Mouse (Mus musculus): ENCODE measurements around the gene Bloc1s2. TPM values are rescaled to one million over a fixed set of nuclear protein-coding genes. Genes with fewer than 3 reads are reported as not detected.
A peak's percentile ranks its signal among the peaks of the same experiment; 100 is the strongest.

The Bloc1s2 gene
- polyA plus RNA-seq, 1 experiment from 2014 or later, result 108 TPM

DNA sequence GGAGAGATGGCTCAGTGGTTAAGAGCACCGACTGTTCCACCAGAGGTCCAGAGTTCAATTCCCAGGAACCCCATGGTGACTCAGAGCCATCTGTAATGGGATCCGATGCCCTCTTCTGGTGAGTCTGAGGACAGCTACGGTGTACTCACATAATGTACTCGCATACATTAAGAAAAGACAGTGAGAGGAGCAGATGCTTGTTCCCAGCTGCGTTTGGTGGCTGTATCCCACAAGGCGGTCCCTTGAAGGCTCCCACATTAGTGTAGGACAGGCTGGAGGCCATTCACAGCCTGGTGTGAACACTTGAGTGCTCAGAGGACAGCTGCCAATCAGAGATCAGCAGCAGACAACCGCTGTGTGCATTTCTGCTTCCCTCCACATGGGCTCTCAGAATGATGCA is 34.5 kb downstream of the Bloc1s2 start:
- 63% methylated on average over 7 of the region's 7 CpGs for whole genome bisulfite sequencing
- no peaks in the 10 kb centered on the region for H3K27me3 ChIP-seq (ENCODE audit: low read depth, poor library complexity, severe bottlenecking)
- H3K27ac ChIP-seq (replicated peaks), result no peak overlapping the region
- no peaks in the 10 kb centered on the region for H3K9me3 ChIP-seq (replicated peaks)
- no peak overlapping the region for H3K4me3 ChIP-seq
- peaks cover 77% of the 10 kb centered on the region for H3K36me3 ChIP-seq
- peak; percentile 44 for DNase-seq (ENCODE audit: low spot score)
- H3K4me1 ChIP-seq, result peaks cover 9% of the 10 kb centered on the region

DNA sequence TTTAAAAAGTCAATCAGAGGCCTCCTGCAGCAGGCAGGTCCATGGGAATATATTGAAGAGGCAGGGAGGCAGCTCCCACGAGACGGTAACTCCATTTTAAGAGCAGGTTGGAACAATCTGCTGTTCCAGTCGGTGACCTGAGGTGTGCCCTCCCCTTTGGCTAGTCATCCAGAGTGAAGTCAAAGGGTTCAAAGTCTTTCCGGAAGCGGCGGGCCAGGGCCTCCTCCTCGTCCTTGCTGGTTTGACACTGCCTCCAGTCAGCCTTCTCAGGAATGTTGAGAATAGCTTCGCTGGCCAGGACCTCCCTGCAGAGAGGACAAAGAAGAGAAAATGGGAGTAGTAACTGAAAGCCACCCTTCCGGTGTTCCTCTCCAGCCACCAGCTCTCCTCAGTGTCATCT is 35.9 kb downstream of the Bloc1s2 start:
- Histone ChIP-seq H3K36me3 (peaks cover 66% of the 10 kb centered on the region), H3K27ac (replicated peaks) (no peak overlapping the region), H3K4me1 (peaks cover 23% of the 10 kb centered on the region), H3K4me3 (no peak overlapping the region), H3K27me3 (ENCODE audit: low read depth, poor library complexity, severe bottlenecking) (no peaks in the 10 kb centered on the region), H3K9me3 (replicated peaks) (no peaks in the 10 kb centered on the region)
- 92% methylated on average over 9 of the region's 9 CpGs for WGBS
- DNase-seq (ENCODE audit: low spot score), result no peak

DNA sequence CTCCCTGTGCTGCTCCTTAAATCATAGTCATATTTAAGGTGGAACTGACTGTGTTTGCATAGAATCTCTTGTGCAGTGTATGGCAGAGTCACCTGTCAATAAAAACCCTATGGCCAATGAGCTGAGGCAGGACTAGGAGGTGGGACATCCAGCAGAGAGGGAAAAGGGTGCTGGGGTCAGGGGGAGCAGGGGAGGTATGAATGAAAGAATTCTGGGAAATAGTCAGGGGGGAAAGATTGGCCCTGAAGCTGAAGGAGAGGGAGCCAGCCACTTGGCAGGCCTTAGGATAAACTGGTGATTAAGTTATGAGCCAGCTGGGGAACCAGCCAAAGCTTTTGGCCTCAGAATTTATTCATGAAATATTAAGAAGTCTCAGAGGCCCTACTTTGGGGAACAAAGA is 37.2 kb downstream of the Bloc1s2 start:
- no peak for DNase-seq (ENCODE audit: low spot score)
- H3K9me3 ChIP-seq (replicated peaks), result no peaks in the 10 kb centered on the region
- H3K36me3 ChIP-seq, result peaks cover 52% of the 10 kb centered on the region
- H3K27ac ChIP-seq (replicated peaks), result no peak overlapping the region
- peaks cover 23% of the 10 kb centered on the region for H3K4me1 ChIP-seq
- no peak overlapping the region for H3K4me3 ChIP-seq
- no peaks in the 10 kb centered on the region for H3K27me3 ChIP-seq (ENCODE audit: low read depth, poor library complexity, severe bottlenecking)

DNA sequence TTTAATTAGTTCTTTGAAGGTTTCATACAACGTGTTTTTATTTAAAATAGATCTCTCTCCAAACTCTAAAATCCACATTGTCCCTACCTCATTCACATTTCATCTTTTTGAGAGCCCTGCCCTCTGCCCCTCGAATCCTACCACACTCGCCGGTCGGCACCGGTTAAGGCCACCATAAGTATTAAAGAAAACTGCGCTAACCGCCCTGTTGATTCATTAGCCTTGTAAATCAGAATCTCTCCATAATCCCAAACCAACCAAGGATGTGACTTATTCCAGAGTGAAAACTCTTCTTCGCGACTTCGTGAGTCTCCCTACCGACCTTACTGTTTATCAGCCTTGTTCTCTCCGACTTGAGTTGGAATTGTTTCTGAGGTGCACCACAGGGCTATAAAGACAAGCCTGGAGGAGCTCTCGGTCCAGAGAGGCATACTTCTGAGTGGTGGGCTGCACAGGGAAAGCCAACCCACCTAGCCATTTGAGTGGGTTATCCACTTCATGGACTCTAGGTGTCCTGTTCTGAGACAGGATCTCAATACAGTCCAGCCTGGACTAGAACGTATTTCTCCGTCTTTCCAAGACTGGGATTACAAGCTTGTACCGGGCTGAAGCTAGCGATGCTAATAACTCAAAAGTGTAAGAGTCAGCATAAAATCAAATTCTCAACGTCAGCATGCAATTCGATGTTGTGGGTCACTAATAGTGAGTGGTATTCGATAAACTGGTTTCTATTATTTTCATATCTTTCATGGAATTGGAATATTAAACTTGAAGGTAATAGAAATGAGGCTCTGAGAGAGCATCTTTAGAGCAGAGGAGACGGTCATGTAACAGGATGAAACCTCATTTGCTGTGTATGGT is 38.4 kb downstream of the Bloc1s2 start:
- no peaks in the 10 kb centered on the region for H3K27me3 ChIP-seq (ENCODE audit: low read depth, poor library complexity, severe bottlenecking)
- DNase-seq (ENCODE audit: low spot score), result no peak
- H3K27ac ChIP-seq (replicated peaks), result peak overlapping the region; percentile 95
- peaks cover 44% of the 10 kb centered on the region for H3K36me3 ChIP-seq
- WGBS, result 31% methylated on average over 22 of the region's 22 CpGs
- no peaks in the 10 kb centered on the region for H3K9me3 ChIP-seq (replicated peaks)
- H3K4me3 ChIP-seq, result peak overlapping the region; percentile 99
- peaks cover 23% of the 10 kb centered on the region for H3K4me1 ChIP-seq

DNA sequence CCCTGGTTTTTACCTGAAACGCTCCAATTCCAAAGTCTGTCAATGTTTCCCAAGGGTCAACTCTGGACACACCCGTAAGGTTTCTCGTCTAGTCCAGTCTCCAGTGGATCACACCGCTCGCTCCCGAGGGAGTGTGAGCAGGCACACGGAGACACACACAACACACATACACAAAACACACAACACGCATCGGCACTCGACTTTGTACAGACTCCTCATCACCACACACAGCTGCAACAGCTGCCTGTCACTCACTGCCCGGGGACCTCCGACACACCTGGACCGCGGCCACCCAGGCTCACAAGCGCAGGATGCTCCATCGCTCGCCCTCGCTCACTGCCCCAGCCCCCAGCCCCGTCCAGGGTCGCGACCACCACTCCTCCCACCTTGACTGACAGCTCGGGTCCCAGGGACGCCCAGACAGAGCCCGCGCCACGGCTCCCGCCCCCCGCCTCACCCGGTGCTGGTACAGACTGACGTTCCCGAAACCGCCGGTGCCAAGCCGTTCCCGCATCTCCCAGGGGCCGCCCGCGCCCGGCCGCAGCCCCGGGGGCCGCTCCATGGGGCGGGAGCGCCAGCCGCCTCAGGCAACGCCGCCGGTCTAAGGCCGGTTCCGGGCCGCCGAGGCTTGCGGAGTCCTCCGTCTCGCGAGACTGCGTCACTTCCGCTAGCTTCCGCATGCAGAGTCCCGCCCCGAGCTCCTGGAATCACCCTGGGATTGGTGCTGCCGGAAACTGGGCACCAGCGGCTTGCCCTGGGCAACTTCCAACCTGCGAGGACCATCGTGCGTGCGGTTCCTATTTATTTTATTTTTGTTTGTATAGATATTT is 39.2 kb downstream of the Bloc1s2 start, which contains the start of gene Chuk:
Gene Chuk, minus strand, starts transcription at position 650 of the 830 bp plus-strand sequence.
- peak within 1 kb of the TSS; percentile 99 for H3K4me3 ChIP-seq
- peak; percentile 97 for DNase-seq (ENCODE audit: low spot score)
- WGBS, result 2% methylated on average over 67 of the region's 67 CpGs
- H3K27me3 ChIP-seq (ENCODE audit: low read depth, poor library complexity, severe bottlenecking), result no peaks in the 10 kb centered on the region
- H3K27ac ChIP-seq (replicated peaks), result peak within 1 kb of the TSS; percentile 95
- H3K4me1 ChIP-seq, result peaks cover 23% of the 10 kb centered on the region
- H3K9me3 ChIP-seq (replicated peaks), result no peaks in the 10 kb centered on the region
- H3K36me3 ChIP-seq, result peaks cover 41% of the 10 kb centered on the region

DNA sequence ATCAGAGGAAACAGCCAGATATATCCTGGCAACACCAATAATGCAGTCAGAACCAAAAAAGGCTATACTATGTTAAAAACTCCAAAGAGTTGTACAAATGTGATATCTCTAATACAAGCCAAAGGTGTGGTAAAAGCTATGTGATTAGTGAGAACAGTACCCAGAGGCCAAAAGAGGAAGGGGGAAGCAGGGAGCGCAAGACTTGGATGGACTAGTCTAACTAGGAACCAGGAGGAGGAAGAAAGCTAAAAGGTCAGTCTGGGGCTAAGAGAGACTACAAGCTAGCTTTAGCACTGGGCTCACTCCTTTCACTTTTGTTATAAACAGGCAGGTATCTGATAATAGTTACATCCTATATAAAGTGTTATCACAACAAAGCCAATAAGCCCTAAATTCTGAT is 41.9 kb downstream of the Bloc1s2 start:
- Histone ChIP-seq H3K4me3 (no peak overlapping the region), H3K36me3 (peaks cover 37% of the 10 kb centered on the region), H3K27me3 (ENCODE audit: low read depth, poor library complexity, severe bottlenecking) (no peaks in the 10 kb centered on the region), H3K4me1 (peaks cover 23% of the 10 kb centered on the region), H3K27ac (replicated peaks) (no peak overlapping the region), H3K9me3 (replicated peaks) (no peaks in the 10 kb centered on the region)
- WGBS, result 88% methylated on average over 1 of the region's 1 CpGs
- DNase-seq (ENCODE audit: low spot score), result no peak

DNA sequence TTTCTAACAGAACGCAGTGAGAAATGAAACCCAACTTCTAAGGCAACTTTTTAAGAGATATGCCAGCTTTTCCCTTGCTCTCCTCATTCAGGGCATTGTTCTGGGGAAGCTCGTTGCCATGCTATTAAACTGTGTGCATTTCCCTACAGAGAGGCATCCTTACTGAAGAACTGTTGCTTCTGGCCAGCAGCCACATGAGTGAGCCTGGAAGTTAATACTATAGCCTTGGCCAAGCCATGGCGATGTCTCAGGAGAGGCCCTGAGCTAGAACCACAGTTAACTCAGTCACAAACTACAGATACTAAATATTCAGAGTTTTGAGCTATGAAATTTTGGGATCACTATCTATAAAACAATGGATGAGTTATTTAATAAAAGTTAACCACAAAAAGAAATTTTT is 43.2 kb downstream of the Bloc1s2 start:
- H3K4me3 ChIP-seq, result no peak overlapping the region
- no peaks in the 10 kb centered on the region for H3K27me3 ChIP-seq (ENCODE audit: low read depth, poor library complexity, severe bottlenecking)
- H3K36me3 ChIP-seq, result peaks cover 42% of the 10 kb centered on the region
- H3K4me1 ChIP-seq, result peaks cover 19% of the 10 kb centered on the region
- 95% methylated on average over 3 of the region's 3 CpGs for WGBS
- no peak for DNase-seq (ENCODE audit: low spot score)
- H3K9me3 ChIP-seq (replicated peaks), result no peaks in the 10 kb centered on the region
- no peak overlapping the region for H3K27ac ChIP-seq (replicated peaks)

DNA sequence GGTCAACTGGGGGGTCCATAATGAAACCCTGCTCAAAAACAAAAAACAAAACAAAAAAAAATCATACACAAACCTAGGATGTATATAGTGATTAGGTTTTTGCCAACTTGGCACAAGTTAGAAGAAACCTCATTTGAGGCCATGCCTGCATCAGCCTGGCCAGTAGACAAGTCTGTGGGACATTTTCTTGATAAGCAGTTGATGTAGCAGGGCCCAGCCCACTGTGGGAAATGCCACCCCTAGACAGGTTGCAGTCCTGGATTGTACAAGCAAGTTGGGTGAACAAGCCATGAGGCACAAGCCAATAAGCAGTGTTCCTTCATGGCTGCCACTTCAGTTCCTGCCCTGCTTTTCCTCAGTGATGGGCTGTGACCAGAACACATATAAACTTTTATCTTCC is 45.4 kb downstream of the Bloc1s2 start:
- peaks cover 5% of the 10 kb centered on the region for H3K4me1 ChIP-seq
- DNase-seq (ENCODE audit: low spot score), result no peak
- no peak overlapping the region for H3K4me3 ChIP-seq
- no peak overlapping the region for H3K27ac ChIP-seq (replicated peaks)
- H3K27me3 ChIP-seq (ENCODE audit: low read depth, poor library complexity, severe bottlenecking), result no peaks in the 10 kb centered on the region
- H3K36me3 ChIP-seq, result peaks cover 63% of the 10 kb centered on the region
- H3K9me3 ChIP-seq (replicated peaks), result no peaks in the 10 kb centered on the region; the same call in 1 of the 2 replicates

Other genes with a start within 250 kb of the Bloc1s2 start
- gene Dnmbp, start 206.3 kb downstream of the Bloc1s2 start, polyA plus RNA-seq (2016; fragmentation: Nextera tagmentation; extraction: Ambion mirVana), result 16.5 and 17.0 TPM in 2 replicates
- 0.22 and 0.42 TPM in 2 replicates for gene Cpn1, start 159.9 kb downstream of the Bloc1s2 start, polyA plus RNA-seq (2016; fragmentation: Nextera tagmentation; extraction: Ambion mirVana)
- not detected in 2 replicates for gene Cyp2c23, start 117.2 kb downstream of the Bloc1s2 start, polyA plus RNA-seq (2016; fragmentation: Nextera tagmentation; extraction: Ambion mirVana)
- gene Erlin1, start 76.7 kb downstream of the Bloc1s2 start, polyA plus RNA-seq (2016; fragmentation: Nextera tagmentation; extraction: Ambion mirVana), result 22.2 and 23.6 TPM in 2 replicates
- 47.8 and 51.2 TPM in 2 replicates for gene Chuk, start 39.0 kb downstream of the Bloc1s2 start, polyA plus RNA-seq (2016; fragmentation: Nextera tagmentation; extraction: Ambion mirVana)
- 38.9 and 42.1 TPM in 2 replicates for gene Cwf19l1, start 10.6 kb downstream of the Bloc1s2 start, polyA plus RNA-seq (2016; fragmentation: Nextera tagmentation; extraction: Ambion mirVana)
- 0.15 TPM in 1 of 2 replicates, not detected in the other for gene Pkd2l1, start 46.0 kb upstream of the Bloc1s2 start, polyA plus RNA-seq (2016; fragmentation: Nextera tagmentation; extraction: Ambion mirVana)
- gene Scd3, start 56.8 kb upstream of the Bloc1s2 start, polyA plus RNA-seq (2016; fragmentation: Nextera tagmentation; extraction: Ambion mirVana), result 0.17 and 0.30 TPM in 2 replicates
- 326 and 382 TPM in 2 replicates for gene Scd2, start 147.2 kb upstream of the Bloc1s2 start, polyA plus RNA-seq (2016; fragmentation: Nextera tagmentation; extraction: Ambion mirVana)
- 0.06 TPM in 1 of 2 replicates, not detected in the other for gene Scd4, start 186.6 kb upstream of the Bloc1s2 start, polyA plus RNA-seq (2016; fragmentation: Nextera tagmentation; extraction: Ambion mirVana)